Mouse (Mus musculus) limb, embryonic 11.5 days (tissue): ENCODE measurements at regions not wholly inside any gene's neighbourhood (a gene's known extent, or its start where the extent isn't known, plus 50 kb on each side); places are given as distances from the start of the nearest gene placed in this dataset.

ENCODE experiments used
- ATAC-seq: fragments of 200-750 bp; cut with Nextera tagmentation; 2 replicates; pipeline ENCODE4 v1.8.0; 2017; ENCODE audit warnings: low read depth; ENCODE audit not compliant: insufficient number of reproducible peaks, low FRiP score, low TSS enrichment
- DNase-seq: peaks from one replicate; pipeline ENCODE4 v3.0.0-alpha.2; 2015; ENCODE audit warnings: low spot score
- H3K27ac ChIP-seq: fragments of 300-500 bp; sonication (generic); replicated peaks from 2 replicates; pipeline ENCODE4 v1.5.1; 2014; ENCODE audit warnings: low read depth, mild to moderate bottlenecking, low read length
- H3K27me3 ChIP-seq: fragments of 300-500 bp; sonication (generic); 2 replicates; pipeline ENCODE4 v1.6.1; 2014; ENCODE audit warnings: mild to moderate bottlenecking, low read length, mixed read lengths; ENCODE audit not compliant: control insufficient read depth, insufficient read depth
- H3K36me3 ChIP-seq: fragments of 300-500 bp; sonication (generic); 2 replicates; pipeline ENCODE4 v1.6.1; 2014; ENCODE audit warnings: mild to moderate bottlenecking, low read length, moderate library complexity, mixed read lengths; ENCODE audit not compliant: control insufficient read depth, insufficient read depth
- H3K4me1 ChIP-seq: fragments of 300-500 bp; sonication (generic); 2 replicates; pipeline ENCODE4 v1.6.1; 2014; ENCODE audit warnings: low read length, mixed read lengths; ENCODE audit not compliant: control insufficient read depth, insufficient read depth
- H3K4me2 ChIP-seq: fragments of 300-500 bp; sonication (generic); 2 replicates; pipeline ENCODE4 v1.6.1; 2014; ENCODE audit warnings: low read depth, mild to moderate bottlenecking, moderate library complexity; ENCODE audit not compliant: severe bottlenecking
- H3K4me3 ChIP-seq: fragments of 300-500 bp; sonication (generic); 2 replicates; pipeline ENCODE4 v1.5.1; 2014; ENCODE audit warnings: low read depth, low read length
- H3K9ac ChIP-seq: fragments of 300-500 bp; sonication (generic); 2 replicates; pipeline ENCODE4 v1.6.1; 2014; ENCODE audit warnings: mild to moderate bottlenecking, low read length
- H3K9me3 ChIP-seq: fragments of 300-500 bp; sonication (generic); 2 replicates; pipeline ENCODE4 v1.6.1; 2016; ENCODE audit warnings: low read length; ENCODE audit not compliant: control insufficient read depth
- WGBS: fragments of 180-500 bp; shearing (Covaris S2); extraction: QIAGEN DNeasy Blood & Tissue Kit; methylation state at CpG from one replicate; pipeline ENCODE4 v1.1.7; 2014; 5-methylcytosine and 5-hydroxymethylcytosine counted together

GRCm38 (mm10) chr14:106608341-106608927, 502.4 kb downstream of the Trim52 start:
- ATAC-seq (no peak), DNase-seq (no peak)
- H3K4me1 ChIP-seq: no peaks in the 10 kb centered on the region
- 74% methylated on average over 7 of the region's 7 CpGs for WGBS
- no peak overlapping the region for H3K4me3 ChIP-seq
- H3K27ac ChIP-seq: no peak overlapping the region
- no peak overlapping the region for H3K9ac ChIP-seq
- H3K36me3 ChIP-seq: no peaks in the 10 kb centered on the region
- no peaks in the 10 kb centered on the region for H3K27me3 ChIP-seq
- no peaks in the 10 kb centered on the region for H3K9me3 ChIP-seq
- no peak overlapping the region for H3K4me2 ChIP-seq
